Mouse (Mus musculus): Measurements from ENCODE around the gene Clns1a.

DNA sequence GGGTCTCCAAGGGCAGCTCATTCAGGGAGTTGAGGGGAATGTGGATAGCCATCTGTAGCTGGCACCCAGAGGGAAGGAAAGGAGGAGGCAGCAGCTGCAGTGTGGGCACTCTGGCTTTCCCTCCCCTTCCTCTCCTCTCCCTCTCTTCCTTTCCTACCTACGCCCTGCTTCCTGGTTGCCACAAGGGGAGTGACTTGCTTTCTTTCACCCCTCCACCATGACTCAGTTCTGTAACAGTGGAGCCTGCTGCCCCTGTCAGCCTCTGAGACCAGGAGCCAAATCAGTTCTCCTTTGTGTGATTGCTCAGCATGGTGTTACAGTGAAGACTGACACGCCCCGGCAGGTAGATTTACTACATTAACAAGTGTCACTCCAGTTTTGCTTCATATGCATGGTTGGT is 12.8 kb downstream of the Clns1a start:
- TF ChIP-seq CTCF (conservative IDR thresholded peaks at IDR 0.05; ENCODE audit: low read length) (no peak), NANOG (IDR thresholded peaks at IDR 0.05; ENCODE audit: borderline replicate concordance, low read length) (no peak)

All from E14TG2a.4 (cell line).